Mouse (Mus musculus) stomach, embryonic 16.5 days (tissue): Measurements from ENCODE around the gene Ftl1-ps1. TPM values are rescaled to one million over a fixed set of nuclear protein-coding genes. Genes with fewer than 3 reads are reported as not detected.

Source experiments
- ATAC-seq: fragments of 200-750 bp; cut with Nextera tagmentation; 2 replicates; pipeline ENCODE4 v1.8.0; 2017; ENCODE audit warnings: moderate number of reproducible peaks, moderate TSS enrichment; ENCODE audit not compliant: insufficient read depth, low FRiP score
- H3K27ac ChIP-seq: fragments of 300-500 bp; sonication (generic); 2 replicates; pipeline ENCODE4 v1.5.1; 2014; ENCODE audit warnings: low read length
- H3K27me3 ChIP-seq: fragments of 300-500 bp; sonication (generic); 2 replicates; pipeline ENCODE4 v1.6.1; 2014; ENCODE audit warnings: low read length, control low read depth, mixed read lengths; ENCODE audit not compliant: control insufficient read depth, insufficient read depth
- H3K36me3 ChIP-seq: fragments of 300-500 bp; sonication (generic); 2 replicates; pipeline ENCODE4 v1.6.1; 2014; ENCODE audit warnings: low read length; ENCODE audit not compliant: control insufficient read depth, insufficient read depth
- H3K4me1 ChIP-seq: fragments of 300-500 bp; sonication (generic); 2 replicates; pipeline ENCODE4 v1.6.1; 2014; ENCODE audit warnings: low read length, control low read depth, mixed read lengths; ENCODE audit not compliant: control insufficient read depth, insufficient read depth
- H3K4me2 ChIP-seq: fragments of 300-500 bp; sonication (generic); 2 replicates; pipeline ENCODE4 v1.6.1; 2014; ENCODE audit warnings: low read depth, low read length, mixed read lengths
- H3K4me3 ChIP-seq: fragments of 300-500 bp; sonication (generic); replicated peaks from 2 replicates; pipeline ENCODE4 v1.5.1; 2014; ENCODE audit warnings: mild to moderate bottlenecking, low read length
- H3K9ac ChIP-seq: fragments of 300-500 bp; sonication (generic); 2 replicates; pipeline ENCODE4 v1.6.1; 2014; ENCODE audit warnings: low read length
- H3K9me3 ChIP-seq: fragments of 300-500 bp; sonication (generic); replicated peaks from 2 replicates; pipeline ENCODE4 v1.6.1; 2016; ENCODE audit warnings: low read length, control low read depth; ENCODE audit not compliant: control insufficient read depth
- WGBS: fragments of 180-500 bp; shearing (Covaris S2); extraction: QIAGEN DNeasy Blood & Tissue Kit; methylation state at CpG from one replicate; pipeline ENCODE4 v1.1.7; 2014; 5-methylcytosine and 5-hydroxymethylcytosine counted together
- microRNA counts: library from miRNA; unstranded; fragments of <30 nt; microRNA quantifications from one replicate; lab custom pipeline; 2016
- microRNA-seq: library from miRNA; unstranded; fragments of <30 nt; microRNA quantifications from one replicate; pipeline ENCODE4, GENCODE M21; 2016
- polyA plus RNA-seq: library from polyadenylated mRNA; unstranded; fragments of >200 nt; fragmentation: Nextera tagmentation; extraction: Ambion mirVana; gene quantifications from 2 replicates; pipeline ENCODE4 v1.2.1, GENCODE M21; 2015

Gene Ftl1-ps1
- polyA plus RNA-seq, 1 experiment from 2014 or later: 71.9 TPM

GRCm38 (mm10) chr13:74390371-74390990 is 9.0 kb upstream of the Ftl1-ps1 start, which contains the start of gene Zfp72:
Gene Zfp72 (minus strand): TSS chr13:74390836.
- peak within 1 kb of the TSS; percentile 74 for H3K9ac ChIP-seq
- H3K4me2 ChIP-seq: peak within 1 kb of the TSS; percentile 79
- peak; percentile 85 for ATAC-seq
- no peaks in the 10 kb centered on the region for H3K9me3 ChIP-seq
- H3K27me3 ChIP-seq: no peaks in the 10 kb centered on the region
- under 1% methylated on average over 14 of the region's 14 CpGs for WGBS
- no peaks in the 10 kb centered on the region for H3K4me1 ChIP-seq
- H3K27ac ChIP-seq: no peak within 1 kb of the TSS
- H3K4me3 ChIP-seq: peak within 1 kb of the TSS; percentile 62
- no peaks in the 10 kb centered on the region for H3K36me3 ChIP-seq

DNA sequence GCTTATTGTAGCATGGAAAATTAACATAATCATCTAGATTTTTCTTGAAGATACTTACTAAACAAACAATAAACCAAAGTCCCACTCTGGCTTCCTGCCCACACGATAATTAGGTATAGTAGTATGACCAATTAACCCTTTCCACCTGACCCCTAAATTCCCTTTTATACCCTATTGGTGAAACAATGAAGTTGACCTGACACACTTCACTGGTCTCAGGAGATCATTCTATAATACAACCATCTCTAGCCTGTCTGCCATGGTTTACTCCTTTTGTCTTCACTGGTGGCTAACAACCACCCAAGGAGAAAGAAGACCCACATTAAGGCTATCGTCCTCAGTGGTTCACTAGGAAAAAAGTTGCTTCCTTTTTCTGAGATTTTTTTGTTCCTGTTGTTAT is 8.3 kb upstream of the Ftl1-ps1 start:
- Histone ChIP-seq H3K4me1 (no peaks in the 10 kb centered on the region), H3K27ac (no peak overlapping the region), H3K9me3 (no peaks in the 10 kb centered on the region), H3K4me3 (no peak overlapping the region), H3K36me3 (no peaks in the 10 kb centered on the region), H3K9ac (no peak overlapping the region), H3K27me3 (no peaks in the 10 kb centered on the region), H3K4me2 (no peak overlapping the region)
- no peak for ATAC-seq
- 76% methylated on average over 2 of the region's 2 CpGs for WGBS

- H3K27me3 ChIP-seq: no peaks in the 10 kb centered on the region
- no peak overlapping the region for H3K4me2 ChIP-seq
- 27% methylated on average over 19 of the region's 19 CpGs for WGBS
- no peak for ATAC-seq
- peaks cover 3% of the 10 kb centered on the region; the same call in 1 of the 2 replicates for H3K36me3 ChIP-seq
- no peak overlapping the region for H3K9ac ChIP-seq
- no peak overlapping the region for H3K27ac ChIP-seq
- H3K4me3 ChIP-seq: no peak overlapping the region
- no peaks in the 10 kb centered on the region for H3K4me1 ChIP-seq
- peaks cover 12% of the 10 kb centered on the region for H3K9me3 ChIP-seq
Observed at GRCm38 (mm10) chr13:74439895-74440294, 40.4 kb downstream of the Ftl1-ps1 start.

MicroRNAs encoded within 50 kb of the gene (microRNA counts, 519-probe panel; counts per million panel counts)
- microRNA mmu-miR-692 (lab: Ali Mortazavi, UCI): not detected

Small RNA genes within 50 kb of the gene (microRNA-seq; reads per million reads assigned to microRNA genes)
- gene Mir692-3: not detected

Other genes starting within 250 kb of the Ftl1-ps1 start
- gene Exoc3, start 191.0 kb upstream of the Ftl1-ps1 start, polyA plus RNA-seq: 53.5 and 60.5 TPM in 2 replicates
- 0.28 and 0.72 TPM in 2 replicates for gene Ahrr, start 107.4 kb upstream of the Ftl1-ps1 start, polyA plus RNA-seq
- gene Pdcd6, start 82.1 kb upstream of the Ftl1-ps1 start, polyA plus RNA-seq: 153 and 164 TPM in 2 replicates
- 273 and 292 TPM in 2 replicates for gene Sdha, start 49.4 kb upstream of the Ftl1-ps1 start, polyA plus RNA-seq
- 53.2 and 60.8 TPM in 2 replicates for gene Ccdc127, start 49.4 kb upstream of the Ftl1-ps1 start, polyA plus RNA-seq
- gene Lrrc14b, start 35.7 kb upstream of the Ftl1-ps1 start, polyA plus RNA-seq: not detected in 2 replicates
- 5.4 and 5.5 TPM in 2 replicates for gene Zfp72, start 8.9 kb upstream of the Ftl1-ps1 start, polyA plus RNA-seq
- 15.7 and 18.2 TPM in 2 replicates for gene Zfp825, start 94.3 kb downstream of the Ftl1-ps1 start, polyA plus RNA-seq
- gene Erap1, start 239.9 kb downstream of the Ftl1-ps1 start, polyA plus RNA-seq: 30.2 and 33.2 TPM in 2 replicates